Mouse (Mus musculus) lung, embryonic 15.5 days (tissue): ENCODE measurements around the gene Pwwp2b. TPM values are rescaled to one million over a fixed set of nuclear protein-coding genes. Genes with fewer than 3 reads are reported as not detected.

Source experiments
- ATAC-seq: fragments of 200-750 bp; cut with Nextera tagmentation; 2 replicates; pipeline ENCODE4 v1.8.0; 2017; ENCODE audit warnings: moderate number of reproducible peaks, borderline replicate concordance; ENCODE audit not compliant: low FRiP score, low TSS enrichment; ENCODE audit errors: extremely low read depth
- H3K27ac ChIP-seq: fragments of 300-500 bp; sonication (generic); 2 replicates; pipeline ENCODE4 v1.5.1; 2015; ENCODE audit warnings: moderate library complexity, mild to moderate bottlenecking, inconsistent platforms
- H3K27me3 ChIP-seq: fragments of 300-500 bp; sonication (generic); 2 replicates; pipeline ENCODE4 v1.6.1; 2015; ENCODE audit warnings: inconsistent platforms
- H3K36me3 ChIP-seq: fragments of 300-500 bp; sonication (generic); 2 replicates; pipeline ENCODE4 v1.6.1; 2015; ENCODE audit warnings: inconsistent platforms
- H3K4me1 ChIP-seq: fragments of 300-500 bp; sonication (generic); 2 replicates; pipeline ENCODE4 v1.6.1; 2015; ENCODE audit warnings: inconsistent platforms
- H3K4me2 ChIP-seq: fragments of 300-500 bp; sonication (generic); 2 replicates; pipeline ENCODE4 v1.6.1; 2015; ENCODE audit warnings: inconsistent platforms, mild to moderate bottlenecking, moderate library complexity
- H3K4me3 ChIP-seq: fragments of 300-500 bp; sonication (generic); 2 replicates; pipeline ENCODE4 v1.5.1; 2015; ENCODE audit warnings: mild to moderate bottlenecking, inconsistent platforms
- H3K9ac ChIP-seq: fragments of 300-500 bp; sonication (generic); 2 replicates; pipeline ENCODE4 v1.6.1; 2015; ENCODE audit warnings: inconsistent platforms
- H3K9me3 ChIP-seq: fragments of 300-500 bp; sonication (generic); 2 replicates; pipeline ENCODE4 v1.6.1; 2016; ENCODE audit warnings: inconsistent platforms
- WGBS: fragments of 180-500 bp; shearing (Covaris S2); methylation state at CpG from one replicate; pipeline ENCODE4 v1.1.7; 2015; 5-methylcytosine and 5-hydroxymethylcytosine counted together
- polyA plus RNA-seq: library from polyadenylated mRNA; unstranded; fragments of >200 nt; fragmentation: Nextera tagmentation; extraction: Ambion mirVana; gene quantifications from 2 replicates; pipeline ENCODE4 v1.2.1, GENCODE M21; 2015

Pwwp2b gene
- 14.9 and 15.4 TPM in 2 replicates for polyA plus RNA-seq

DNA sequence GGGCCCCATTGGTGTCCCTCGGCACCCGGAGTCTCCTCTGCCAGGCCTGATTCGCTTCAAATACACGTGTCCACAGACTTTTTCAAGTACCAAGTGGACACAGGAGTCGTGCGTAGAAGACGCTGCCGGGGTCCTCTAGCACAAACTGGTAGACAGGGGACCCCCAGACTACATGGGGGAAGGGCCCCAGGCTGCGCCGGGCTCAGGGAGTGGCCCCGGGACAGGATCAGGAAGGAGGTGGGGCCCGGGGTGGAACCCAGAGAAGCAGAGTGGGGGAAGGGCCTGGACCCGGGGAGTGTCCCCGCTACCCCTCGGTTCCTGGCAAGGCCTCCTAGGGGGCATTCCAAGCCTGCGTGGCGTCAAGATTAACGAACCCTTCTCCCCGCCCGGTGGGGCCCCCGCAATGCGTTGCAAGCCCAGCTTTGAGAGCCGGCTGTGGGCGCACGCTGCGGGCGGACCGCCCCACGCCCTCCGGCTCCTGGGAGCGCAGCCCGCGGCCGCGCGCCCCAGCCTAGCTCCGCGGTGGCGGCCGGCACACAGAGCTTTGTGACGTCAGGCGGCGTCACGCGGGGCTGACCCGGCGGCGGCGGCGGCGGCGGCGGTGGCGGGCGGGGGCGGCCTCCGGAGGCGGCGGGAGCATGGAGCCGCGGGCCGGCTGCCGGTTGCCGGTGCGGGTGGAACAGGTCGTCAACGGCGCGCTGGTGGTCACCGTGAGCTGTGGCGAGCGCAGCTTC is at the start of gene Pwwp2b:
Gene Pwwp2b, plus strand, starts transcription at position 602 of the 734 bp plus-strand sequence.
- WGBS: under 1% methylated on average over 72 of the region's 72 CpGs
- Histone ChIP-seq H3K27ac (peak within 1 kb of the TSS; percentile 94), H3K4me1 (peaks cover 63% of the 10 kb centered on the region), H3K9ac (peak within 1 kb of the TSS; percentile 84), H3K27me3 (no peaks in the 10 kb centered on the region), H3K4me2 (peak within 1 kb of the TSS; percentile 89), H3K9me3 (no peaks in the 10 kb centered on the region), H3K4me3 (peak within 1 kb of the TSS; percentile 70), H3K36me3 (no peaks in the 10 kb centered on the region)
- ATAC-seq: peak; percentile 83

DNA sequence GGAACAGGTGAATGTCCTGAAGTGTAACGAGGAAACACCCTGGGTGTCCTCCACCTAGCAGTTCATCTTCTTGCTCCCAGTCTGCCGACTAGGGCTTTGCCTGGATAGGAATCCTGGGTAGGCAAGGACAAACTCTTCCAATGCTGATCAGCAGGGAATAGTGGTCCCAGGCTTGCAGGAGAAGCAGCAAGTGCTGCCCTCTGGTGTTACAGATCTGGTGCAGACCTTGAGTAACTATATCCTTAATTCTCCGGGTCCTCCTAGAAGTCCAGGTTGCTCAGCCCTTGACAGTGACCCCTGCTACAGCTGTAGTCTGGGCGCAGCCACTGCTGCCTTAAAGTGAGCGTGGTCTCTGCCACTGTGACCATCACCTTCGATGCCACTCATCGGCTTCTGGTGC is 48.2 kb upstream of the Pwwp2b start:
- no peak for ATAC-seq

GRCm38 (mm10) chr7:139201209-139201608 is 47.1 kb upstream of the Pwwp2b start:
- WGBS: 42% methylated on average over 6 of the region's 6 CpGs

More for the DNA sequence above, 48.2 kb upstream of the Pwwp2b start:
- Histone ChIP-seq H3K4me1 (no peaks in the 10 kb centered on the region), H3K27ac (no peak overlapping the region), H3K9me3 (no peaks in the 10 kb centered on the region), H3K4me3 (no peak overlapping the region), H3K36me3 (no peaks in the 10 kb centered on the region), H3K9ac (no peak overlapping the region), H3K4me2 (no peak overlapping the region), H3K27me3 (peaks cover 9% of the 10 kb centered on the region; the same call in 1 of the 2 replicates)
- WGBS: 26% methylated on average over 7 of the region's 7 CpGs

GRCm38 (mm10) chr7:139208023-139208772 is 40.1 kb upstream of the Pwwp2b start:
- no peak for ATAC-seq
- 18% methylated on average over 7 of the region's 7 CpGs for WGBS
- no peak overlapping the region for H3K27ac ChIP-seq
- no peak overlapping the region for H3K4me3 ChIP-seq
- no peaks in the 10 kb centered on the region for H3K9me3 ChIP-seq
- no peaks in the 10 kb centered on the region for H3K27me3 ChIP-seq
- no peaks in the 10 kb centered on the region for H3K36me3 ChIP-seq
- H3K4me2 ChIP-seq: no peak overlapping the region
- no peak overlapping the region for H3K9ac ChIP-seq
- peaks cover 5% of the 10 kb centered on the region for H3K4me1 ChIP-seq

More at GRCm38 (mm10) chr7:139201209-139201608, 47.1 kb upstream of the Pwwp2b start:
- Histone ChIP-seq H3K4me1 (no peaks in the 10 kb centered on the region), H3K4me2 (no peak overlapping the region), H3K9me3 (no peaks in the 10 kb centered on the region), H3K27ac (no peak overlapping the region), H3K9ac (no peak overlapping the region), H3K36me3 (no peaks in the 10 kb centered on the region), H3K4me3 (no peak overlapping the region), H3K27me3 (peaks cover 9% of the 10 kb centered on the region; the same call in 1 of the 2 replicates)
- ATAC-seq: no peak

GRCm38 (mm10) chr7:139208773-139209095 is 39.5 kb upstream of the Pwwp2b start:
- Histone ChIP-seq H3K4me1 (peaks cover 9% of the 10 kb centered on the region), H3K4me3 (no peak overlapping the region), H3K9me3 (no peaks in the 10 kb centered on the region), H3K36me3 (no peaks in the 10 kb centered on the region), H3K27me3 (no peaks in the 10 kb centered on the region), H3K27ac (no peak overlapping the region), H3K4me2 (no peak overlapping the region), H3K9ac (no peak overlapping the region)
- 65% methylated on average over 4 of the region's 4 CpGs for WGBS
- no peak for ATAC-seq

- Histone ChIP-seq H3K27ac (no peak overlapping the region), H3K9me3 (no peaks in the 10 kb centered on the region), H3K27me3 (no peaks in the 10 kb centered on the region), H3K9ac (no peak overlapping the region), H3K4me2 (no peak overlapping the region), H3K4me3 (no peak overlapping the region), H3K36me3 (no peaks in the 10 kb centered on the region), H3K4me1 (peaks cover 13% of the 10 kb centered on the region)
- WGBS: 69% methylated on average over 6 of the region's 6 CpGs
- ATAC-seq: no peak
Observed at GRCm38 (mm10) chr7:139211761-139212160, 36.5 kb upstream of the Pwwp2b start.

DNA sequence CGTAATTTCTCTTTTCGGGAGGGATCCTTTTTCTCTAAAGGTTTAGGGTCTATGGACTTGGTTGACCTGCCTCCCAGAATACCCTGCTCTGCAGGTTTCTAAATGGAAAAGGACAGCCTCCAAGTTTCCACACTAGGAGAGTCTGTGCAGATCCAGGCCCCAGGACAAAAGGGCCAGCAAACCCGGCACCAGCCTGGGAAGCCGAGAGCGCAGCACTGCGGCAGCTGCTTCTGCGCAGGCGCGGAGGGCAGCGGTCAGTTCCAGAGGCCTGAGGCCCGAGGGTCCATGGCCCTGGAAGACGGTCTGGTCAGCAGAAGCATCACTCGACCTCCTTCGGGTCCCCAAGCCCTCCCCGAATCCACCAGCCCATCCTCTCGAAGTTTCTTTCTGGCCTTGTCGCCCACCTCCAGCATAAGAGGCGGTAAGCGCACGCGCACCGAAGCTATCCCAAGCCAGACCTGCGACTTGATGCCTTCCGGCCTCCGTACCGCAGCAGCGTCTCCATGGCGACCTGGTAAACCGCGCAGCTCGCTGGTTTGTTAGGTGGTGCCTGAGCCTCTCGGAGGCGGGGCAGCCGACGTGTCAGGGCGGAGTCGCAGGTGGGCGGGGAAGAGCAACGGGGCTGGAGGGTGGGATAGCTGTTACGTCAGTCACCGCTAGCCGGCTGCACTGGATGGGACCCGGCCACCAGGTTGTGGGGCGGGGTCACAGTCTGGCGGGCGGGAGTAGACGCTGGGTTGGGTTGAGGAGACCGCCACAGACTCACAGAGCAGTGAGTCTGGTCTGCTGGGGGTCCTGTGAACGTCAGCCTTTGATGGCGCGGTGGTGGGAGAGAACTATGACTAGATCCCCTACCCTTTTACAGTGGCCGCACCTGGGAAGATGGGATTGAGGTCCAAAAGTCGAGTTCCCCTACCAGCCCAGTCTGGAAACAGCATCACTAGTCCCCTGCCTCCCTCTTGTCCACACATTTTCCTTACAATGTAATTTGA is 35.2 kb upstream of the Pwwp2b start, which contains the start of the genes Lrrc27 and Stk32c:
Gene Lrrc27, plus strand, starts transcription at position 235 of the 992 bp plus-strand sequence.
Gene Stk32c, minus strand, starts transcription at position 554 of the 992 bp plus-strand sequence.
- H3K4me1 ChIP-seq: peaks cover 13% of the 10 kb centered on the region
- 2% methylated on average over 53 of the region's 53 CpGs for WGBS
- H3K4me3 ChIP-seq: peak within 1 kb of the TSS; percentile 65
- peak within 1 kb of the TSS; percentile 64 for H3K9ac ChIP-seq
- H3K4me2 ChIP-seq: peak within 1 kb of the TSS; percentile 73
- H3K9me3 ChIP-seq: no peaks in the 10 kb centered on the region
- no peaks in the 10 kb centered on the region for H3K36me3 ChIP-seq
- peak within 1 kb of the TSS; percentile 73 for H3K27ac ChIP-seq
- peak; percentile 98 for ATAC-seq
- H3K27me3 ChIP-seq: no peaks in the 10 kb centered on the region

GRCm38 (mm10) chr7:139213751-139214150 is 34.5 kb upstream of the Pwwp2b start:
- H3K9me3 ChIP-seq: no peaks in the 10 kb centered on the region
- H3K9ac ChIP-seq: 0 out of 2 replicates have a peak overlapping the region, but pooled peaks have one; percentile 32
- peak overlapping the region; percentile 73 for H3K4me2 ChIP-seq
- H3K4me1 ChIP-seq: peaks cover 14% of the 10 kb centered on the region
- 61% methylated on average over 3 of the region's 3 CpGs for WGBS
- H3K27ac ChIP-seq: 0 out of 2 replicates have a peak overlapping the region, but pooled peaks have one; percentile 29
- H3K36me3 ChIP-seq: no peaks in the 10 kb centered on the region
- H3K27me3 ChIP-seq: no peaks in the 10 kb centered on the region
- H3K4me3 ChIP-seq: peak overlapping the region; percentile 65
- ATAC-seq: no peak

GRCm38 (mm10) chr7:139214160-139214559 is 34.1 kb upstream of the Pwwp2b start:
- H3K4me3 ChIP-seq: no peak overlapping the region
- no peak overlapping the region for H3K4me2 ChIP-seq
- H3K9me3 ChIP-seq: no peaks in the 10 kb centered on the region
- H3K27me3 ChIP-seq: no peaks in the 10 kb centered on the region
- H3K27ac ChIP-seq: no peak overlapping the region
- ATAC-seq: no peak
- no peak overlapping the region for H3K9ac ChIP-seq
- no peaks in the 10 kb centered on the region for H3K36me3 ChIP-seq
- H3K4me1 ChIP-seq: peaks cover 18% of the 10 kb centered on the region
- 56% methylated on average over 3 of the region's 3 CpGs for WGBS

DNA sequence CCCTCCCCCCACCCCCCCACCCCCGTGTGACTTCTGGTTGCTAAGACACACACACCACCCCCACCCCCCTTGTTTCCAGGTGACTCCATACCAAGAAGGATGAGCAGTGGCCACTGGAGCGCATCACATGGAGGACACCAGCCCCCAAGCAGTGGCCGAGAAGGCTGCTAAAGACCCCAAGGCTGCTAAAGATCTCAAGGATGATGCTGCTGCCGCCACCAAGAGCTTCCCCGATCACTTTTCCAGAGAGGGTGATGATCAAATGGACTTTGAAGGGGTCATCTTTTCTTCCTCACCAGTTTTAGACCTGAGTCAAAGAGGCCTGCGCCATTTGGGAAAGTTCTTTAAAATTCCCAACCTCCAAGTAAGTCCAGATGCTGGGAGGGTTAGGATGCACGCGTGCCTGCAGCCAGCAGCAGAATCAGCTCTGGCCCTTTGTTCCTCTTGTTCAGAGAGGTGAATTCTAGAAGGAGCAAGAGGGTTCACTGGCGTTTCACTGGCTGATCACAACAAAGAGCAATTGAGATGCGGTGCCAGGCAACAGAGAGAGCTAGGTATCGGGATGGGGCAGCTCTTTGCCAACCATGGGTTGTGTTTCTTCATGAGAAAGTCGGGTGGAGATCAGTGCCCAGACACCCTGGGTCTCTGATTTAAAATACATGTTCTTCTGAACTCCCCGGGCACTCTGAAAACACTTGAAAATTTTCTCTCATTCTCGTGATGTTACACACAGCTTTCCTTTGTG is 33.5 kb upstream of the Pwwp2b start:
- H3K4me2 ChIP-seq: no peak overlapping the region
- no peaks in the 10 kb centered on the region for H3K27me3 ChIP-seq
- no peaks in the 10 kb centered on the region for H3K36me3 ChIP-seq
- H3K9me3 ChIP-seq: no peaks in the 10 kb centered on the region
- no peak overlapping the region for H3K4me3 ChIP-seq
- ATAC-seq: no peak
- H3K4me1 ChIP-seq: peaks cover 24% of the 10 kb centered on the region
- no peak overlapping the region for H3K27ac ChIP-seq
- no peak overlapping the region for H3K9ac ChIP-seq
- 76% methylated on average over 14 of the region's 14 CpGs for WGBS

GRCm38 (mm10) chr7:139215516-139215915 is 32.8 kb upstream of the Pwwp2b start:
- H3K36me3 ChIP-seq: no peaks in the 10 kb centered on the region
- H3K27ac ChIP-seq: no peak overlapping the region
- peaks cover 29% of the 10 kb centered on the region for H3K4me1 ChIP-seq
- H3K4me3 ChIP-seq: no peak overlapping the region
- no peak overlapping the region for H3K9ac ChIP-seq
- no peaks in the 10 kb centered on the region for H3K9me3 ChIP-seq
- no peak overlapping the region for H3K4me2 ChIP-seq
- ATAC-seq: no peak
- 50% methylated on average over 1 of the region's 1 CpGs for WGBS
- no peaks in the 10 kb centered on the region for H3K27me3 ChIP-seq
